Mouse (Mus musculus) CH12.LX (cell line): Measurements from ENCODE around the gene Ttll9. TPM values are rescaled to one million over a fixed set of nuclear protein-coding genes. Genes with fewer than 3 reads are reported as not detected.

Experiments
- DNase-seq: peaks from one replicate; pipeline ENCODE4 v3.0.0-alpha.2; 2013; ENCODE audit errors: extremely low read depth
- H3K27ac ChIP-seq: 2 replicates; pipeline ENCODE4 v1.5.1; 2012; ENCODE audit warnings: low read depth, mild to moderate bottlenecking, control low read depth, moderate library complexity; ENCODE audit not compliant: insufficient read depth
- H3K27me3 ChIP-seq: replicated peaks from 2 replicates; pipeline ENCODE3; 2012; ENCODE audit warnings: inconsistent platforms
- H3K36me3 ChIP-seq, 2 experiments: replicated peaks in 1 of 2; 2 replicates each; pipeline versions ENCODE3 to v1.6.1; 2012; ENCODE audit warnings: inconsistent platforms in 1 of 2, low read length in 1 of 2, mild to moderate bottlenecking in 1 of 2, mixed read lengths in 1 of 2, moderate library complexity in 1 of 2; ENCODE audit not compliant: control insufficient read depth in 1 of 2, insufficient read depth in 1 of 2
- H3K4me1 ChIP-seq, 2 experiments: 2 replicates each; pipeline ENCODE4 v1.6.1; 2012; ENCODE audit warnings: inconsistent platforms in 1 of 2, moderate library complexity in 1 of 2; ENCODE audit not compliant: insufficient read depth in 2 of 2, control insufficient read depth in 1 of 2
- H3K4me2 ChIP-seq: 2 replicates; pipeline ENCODE4 v1.6.1; 2012; ENCODE audit warnings: low read depth, mild to moderate bottlenecking, control low read depth; ENCODE audit not compliant: poor library complexity, insufficient read depth, severe bottlenecking
- H3K4me3 ChIP-seq, 3 experiments: fragments of 150-350 bp in 1 of 3; sonication (generic) in 1 of 3; replicated peaks in 1 of 3; 2 replicates each; pipeline versions ENCODE3 to v1.5.1; 2011 to 2012; ENCODE audit warnings: low read depth in 2 of 3, low read length in 2 of 3, mild to moderate bottlenecking in 2 of 3, moderate library complexity in 2 of 3, control low read depth in 1 of 3, improper control_type of control experiment in 1 of 3, inconsistent platforms in 1 of 3, mixed read lengths in 1 of 3; ENCODE audit not compliant: poor library complexity in 1 of 3
- H3K79me2 ChIP-seq: replicated peaks from 2 replicates; pipeline ENCODE4 v1.6.1; 2012; ENCODE audit warnings: mild to moderate bottlenecking, moderate library complexity; ENCODE audit not compliant: control insufficient read depth, poor library complexity, insufficient read depth, severe bottlenecking; ENCODE audit errors: extremely low read depth
- H3K9ac ChIP-seq: 2 replicates; pipeline ENCODE4 v1.6.1; 2012; ENCODE audit warnings: low read depth, mild to moderate bottlenecking, control low read depth, moderate library complexity; ENCODE audit not compliant: insufficient read depth
- H3K9me3 ChIP-seq: replicated peaks from 2 replicates; pipeline ENCODE3; 2012; ENCODE audit warnings: low read length, inconsistent platforms, mixed read lengths
- CHD1 ChIP-seq: IDR thresholded peaks from 2 replicates; pipeline ENCODE4 v1.6.1; 2012; ENCODE audit warnings: low read depth, low read length, improper control_type of control experiment, inconsistent platforms
- CHD2 ChIP-seq: IDR thresholded peaks from 2 replicates; pipeline ENCODE4 v1.6.1; 2011; ENCODE audit warnings: low read length, improper control_type of control experiment
- CTCF ChIP-seq, 2 experiments: IDR thresholded peaks in 1 of 2; conservative IDR thresholded peaks in 1 of 2; 2 replicates each; pipeline ENCODE4 v1.5.1; 2011 to 2012; ENCODE audit warnings: low read depth in 2 of 2, low read length in 2 of 2, improper control_type of control experiment in 1 of 2, inconsistent platforms in 1 of 2, mild to moderate bottlenecking in 1 of 2, moderate library complexity in 1 of 2
- E2F4 ChIP-seq: IDR thresholded peaks from 2 replicates; pipeline ENCODE4 v1.6.1; 2011; ENCODE audit warnings: low read depth, low read length, improper control_type of control experiment; ENCODE audit not compliant: insufficient replicate concordance
- HCFC1 ChIP-seq: IDR thresholded peaks from 2 replicates; pipeline ENCODE4 v1.6.1; 2012; ENCODE audit warnings: low read depth, mild to moderate bottlenecking, inconsistent platforms, low read length, improper control_type of control experiment
- IRF4 ChIP-seq: IDR thresholded peaks from 2 replicates; pipeline ENCODE4 v1.6.1; 2014; ENCODE audit warnings: low read depth, mild to moderate bottlenecking, inconsistent platforms, low read length, improper control_type of control experiment
- JUN ChIP-seq: IDR thresholded peaks from 2 replicates; pipeline ENCODE4 v1.6.1; 2011; ENCODE audit warnings: low read depth, mild to moderate bottlenecking, low read length, improper control_type of control experiment, moderate library complexity; ENCODE audit not compliant: insufficient read depth
- JUND ChIP-seq: conservative IDR thresholded peaks from 2 replicates; pipeline ENCODE4 v1.6.1; 2011; ENCODE audit warnings: low read depth, low read length, improper control_type of control experiment
- KAT2A ChIP-seq: IDR thresholded peaks from 2 replicates; pipeline ENCODE4 v1.6.1; 2012; ENCODE audit warnings: low read length, improper control_type of control experiment, inconsistent platforms; ENCODE audit not compliant: insufficient replicate concordance
- MAX ChIP-seq: IDR thresholded peaks from 2 replicates; pipeline ENCODE4 v1.6.1; 2011; ENCODE audit warnings: low read length, improper control_type of control experiment
- MAZ ChIP-seq: IDR thresholded peaks from 2 replicates; pipeline ENCODE4 v1.6.1; 2012; ENCODE audit warnings: low read depth, mild to moderate bottlenecking, inconsistent platforms, low read length, improper control_type of control experiment, moderate library complexity
- MEF2A ChIP-seq: IDR thresholded peaks from 2 replicates; pipeline ENCODE4 v1.6.1; 2014; ENCODE audit warnings: low read depth, mild to moderate bottlenecking, inconsistent platforms, low read length, improper control_type of control experiment, borderline replicate concordance
- MXI1 ChIP-seq: IDR thresholded peaks from 2 replicates; pipeline ENCODE4 v1.6.1; 2011; ENCODE audit warnings: mild to moderate bottlenecking, low read depth, low read length, improper control_type of control experiment
- PAX5 ChIP-seq: IDR thresholded peaks from 2 replicates; pipeline ENCODE4 v1.6.1; 2012; ENCODE audit warnings: low read length, inconsistent platforms, mixed read lengths
- SIN3A ChIP-seq: IDR thresholded peaks from 2 replicates; pipeline ENCODE4 v1.6.1; 2012; ENCODE audit warnings: low read length, improper control_type of control experiment, inconsistent platforms
- SMC3 ChIP-seq: IDR thresholded peaks from 2 replicates; pipeline ENCODE4 v1.6.1; 2011; ENCODE audit warnings: low read depth, low read length, improper control_type of control experiment
- USF1 ChIP-seq: IDR thresholded peaks from 2 replicates; pipeline ENCODE4 v1.6.1; 2014; ENCODE audit warnings: low read depth, mild to moderate bottlenecking, inconsistent platforms, low read length, improper control_type of control experiment
- dilution Hi-C: fragments of 300-500 bp; cut with MboI; formaldehyde crosslinking; loops from 2 replicates; pipeline ENCODE4 v1.14.3; 2020; ENCODE audit warnings: low sequenced_read_pairs; ENCODE audit not compliant: extremely low pct_unique_long_range_greater_than_20kb, extremely low pct_ligation_motif_present
- in situ Hi-C: fragments of 300-500 bp; cut with MboI; formaldehyde crosslinking; loops from 3 replicates; pipeline ENCODE4 v1.14.3; 2019; ENCODE audit warnings: low sequenced_read_pairs, low pct_ligation_motif_present, low pct_unique_long_range_greater_than_20kb, mixed read lengths
- polyA plus RNA-seq: library from polyadenylated mRNA; unstranded; fragments of >175 nt; gene quantifications from 2 replicates; pipeline ENCODE4 v1.2.1, GENCODE M21; 2012; ENCODE audit warnings: low read depth; ENCODE audit not compliant: insufficient read length
- total RNA-seq, 2 experiments: library from RNA; depleted of rRNA; stranded (reverse); fragments of 300-350 nt in 1 of 2; fragments of >200 nt in 1 of 2; gene quantifications; 2 replicates each; pipeline ENCODE4 v1.2.3; 2012 to 2014

The Ttll9 gene
- total and polyA plus RNA-seq, 3 experiments: 1.5 to 1.7 (median 1.7) TPM

DNA sequence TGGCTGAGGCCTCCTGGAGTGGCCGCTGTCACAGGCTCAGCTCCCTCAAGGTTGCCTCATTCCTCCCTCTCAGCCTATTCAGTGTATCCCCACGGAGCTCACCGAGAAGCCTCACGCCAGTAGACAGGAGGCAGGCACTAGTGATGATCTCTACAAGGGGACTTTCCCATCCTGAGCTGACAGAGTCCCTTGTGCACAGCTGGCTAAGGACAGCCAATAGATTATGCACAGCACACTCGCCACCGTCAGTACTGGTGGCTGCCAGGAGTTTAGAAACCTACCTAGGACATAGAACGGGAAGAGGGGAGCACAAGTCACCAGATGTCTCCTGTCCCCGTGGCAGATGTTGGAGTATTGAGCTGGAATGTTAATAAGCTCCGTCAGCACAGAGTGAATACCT lies 44.6 kb upstream of the Ttll9 start (continued):
- TF ChIP-seq CHD2: no peak

DNA sequence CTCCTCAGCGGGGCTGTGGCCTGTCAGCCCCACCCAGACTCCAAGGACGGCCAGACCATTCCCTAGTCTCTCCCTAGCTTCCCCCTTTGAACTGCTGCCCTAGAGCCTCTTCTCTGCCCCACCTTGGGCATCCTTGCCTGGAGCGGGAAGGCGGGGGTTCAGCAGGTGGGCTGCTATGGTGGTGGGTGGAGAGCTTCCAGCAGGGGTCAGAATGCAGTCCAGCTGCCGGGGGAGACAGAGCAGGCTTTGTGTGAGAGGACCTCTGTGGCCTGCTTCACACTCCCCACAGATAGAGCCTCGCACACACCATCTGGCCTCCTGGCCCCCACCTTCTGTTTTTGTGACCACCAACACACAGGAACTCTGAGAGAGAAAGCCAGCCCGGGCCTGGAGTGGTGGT lies 39.9 kb upstream of the Ttll9 start:
- H3K4me2 ChIP-seq: no peak overlapping the region
- peaks cover 3% of the 10 kb centered on the region for H3K9me3 ChIP-seq
- no peaks in the 10 kb centered on the region for H3K27me3 ChIP-seq
- DNase-seq: no peak
- in situ Hi-C loops: loop anchor here (25.0 kb wide), 1 partner anchor 665 kb away; no protein-coding TSS in a partner anchor
- dilution Hi-C loops: no loop called here
- no peaks in the 10 kb centered on the region for H3K36me3 ChIP-seq
- H3K9ac ChIP-seq: no peak overlapping the region
- H3K4me3 ChIP-seq: no peak overlapping the region
- H3K79me2 ChIP-seq: no peaks in the 10 kb centered on the region
- peaks cover 14 to 73% of the 10 kb centered on the region in 2 experiments for H3K4me1 ChIP-seq
- no peak for TF ChIP-seq PAX5
- TF ChIP-seq E2F4: no peak
- TF ChIP-seq SIN3A: no peak
- no peak for TF ChIP-seq SMC3
- TF ChIP-seq USF1: no peak
- TF ChIP-seq IRF4: no peak
- no peak for TF ChIP-seq MEF2A
- TF ChIP-seq, all 38 proteins: peak for 0
- no peak overlapping the region for H3K27ac ChIP-seq

DNA sequence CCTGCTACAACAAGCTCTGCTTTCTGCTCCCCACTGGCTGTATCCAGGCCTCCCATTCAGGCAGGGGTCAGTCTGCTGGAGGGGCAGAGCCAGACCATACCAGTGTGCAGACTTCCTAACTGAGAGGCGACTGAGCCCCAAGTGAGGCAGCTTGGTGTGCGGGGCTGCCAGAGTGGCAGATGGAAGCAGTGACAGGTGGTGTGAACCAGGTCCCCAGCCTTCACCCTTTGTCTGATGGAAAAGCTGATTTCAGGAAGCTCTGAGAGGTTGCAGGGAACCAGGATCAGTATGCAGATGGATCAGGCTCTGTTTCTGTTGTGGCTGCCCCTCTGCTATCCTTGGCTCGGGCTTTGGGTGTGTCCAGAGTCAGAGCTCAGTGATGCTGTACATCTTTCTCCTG lies 38.7 kb upstream of the Ttll9 start:
- no peak for DNase-seq
- Histone ChIP-seq H3K9ac (no peak overlapping the region), H3K27ac (no peak overlapping the region), H3K4me2 (no peak overlapping the region), H3K4me1 (peaks cover 10 to 73% of the 10 kb centered on the region in 2 experiments), H3K9me3 (peaks cover 3% of the 10 kb centered on the region), H3K36me3 (no peaks in the 10 kb centered on the region), H3K4me3 (no peak overlapping the region), H3K79me2 (no peaks in the 10 kb centered on the region), H3K27me3 (no peaks in the 10 kb centered on the region)
- dilution Hi-C loops (no loop called here), in situ Hi-C loops (loop anchor here (25.0 kb wide), 1 partner anchor 664 kb away; no protein-coding TSS in a partner anchor)
- TF ChIP-seq HCFC1 (no peak), MXI1 (no peak), MEF2A (no peak), MAZ (no peak), JUN (no peak), KAT2A (no peak), CHD1 (no peak), MAX (no peak), JUND (no peak), CTCF (conservative IDR thresholded peaks at IDR 0.05 in 1 of 2, IDR thresholded peaks at IDR 0.05 in 1 of 2; ENCODE audit: low read depth in 2 of 2, low read length in 2 of 2) (no peak)
- TF ChIP-seq, all 38 proteins: peak for 0
